Mouse (Mus musculus) Muller cell, postnatal 12 days (primary cell): ENCODE data around the gene Pnpo.

Experiments used
- DNase-seq: peaks from one replicate; pipeline ENCODE4 v3.0.0-alpha.2; 2015; ENCODE audit errors: inconsistent ontology term

The Pnpo gene

GRCm38 (mm10) chr11:96937549-96938425 lies 6.0 kb downstream of the Pnpo start:
- DNase-seq = peak; percentile 58

- DNase-seq = no peak
Measured at GRCm38 (mm10) chr11:96935872-96936650, 7.7 kb downstream of the Pnpo start.

GRCm38 (mm10) chr11:96934921-96935356 lies 8.8 kb downstream of the Pnpo start:
- DNase-seq = peak; percentile 66

GRCm38 (mm10) chr11:96933562-96934276 lies 10.1 kb downstream of the Pnpo start:
- no peak for DNase-seq

- DNase-seq = no peak
Measured at GRCm38 (mm10) chr11:96931327-96932062, 12.3 kb downstream of the Pnpo start.

GRCm38 (mm10) chr11:96929766-96930331 lies 13.9 kb downstream of the Pnpo start:
- no peak for DNase-seq

- DNase-seq = no peak
Measured at GRCm38 (mm10) chr11:96929096-96929765, 14.6 kb downstream of the Pnpo start.

- no peak for DNase-seq
Measured at GRCm38 (mm10) chr11:96928691-96929090, 15.1 kb downstream of the Pnpo start.

- no peak for DNase-seq
Measured at GRCm38 (mm10) chr11:96928088-96928487, 15.7 kb downstream of the Pnpo start, which contains the start of gene Prr15l. TSS of gene Prr15l (plus strand) at chr11:96928104.

GRCm38 (mm10) chr11:96926587-96926986 lies 17.2 kb downstream of the Pnpo start:
- no peak for DNase-seq

- DNase-seq = no peak
Measured at GRCm38 (mm10) chr11:96925469-96926148, 18.2 kb downstream of the Pnpo start.

GRCm38 (mm10) chr11:96924861-96925260 lies 18.9 kb downstream of the Pnpo start:
- no peak for DNase-seq

GRCm38 (mm10) chr11:96919003-96919402 lies 24.8 kb downstream of the Pnpo start:
- DNase-seq = peak; percentile 60

GRCm38 (mm10) chr11:96917415-96917814 lies 26.4 kb downstream of the Pnpo start:
- DNase-seq = no peak

GRCm38 (mm10) chr11:96916885-96917396 lies 26.8 kb downstream of the Pnpo start:
- DNase-seq = no peak

GRCm38 (mm10) chr11:96916044-96916884 lies 27.5 kb downstream of the Pnpo start, which contains the start of gene Cdk5rap3:
TSS of gene Cdk5rap3 (minus strand) at chr11:96916496.
- DNase-seq = peak; percentile 99

GRCm38 (mm10) chr11:96912682-96913081 lies 31.1 kb downstream of the Pnpo start:
- no peak for DNase-seq

- peak; percentile 61 for DNase-seq
Measured at GRCm38 (mm10) chr11:96910003-96910402, 33.8 kb downstream of the Pnpo start.
